Mouse (Mus musculus) heart, adult 2 months (tissue): ENCODE measurements at regions not wholly inside any gene's neighbourhood (a gene's known extent, or its start where the extent isn't known, plus 50 kb on each side); places are given as distances from the start of the nearest gene placed in this dataset.

Source experiments
- CTCF ChIP-seq: fragments of 200-600 bp; IDR thresholded peaks from 2 replicates; pipeline ENCODE4 v1.8.1; 2022; ENCODE audit warnings: antibody characterized with exemption, mild to moderate bottlenecking, moderate library complexity
- EP300 ChIP-seq: fragments of 200-500 bp; IDR thresholded peaks from 2 replicates; pipeline ENCODE4 v1.6.1; 2011; ENCODE audit warnings: low read depth, low read length, control low read depth; ENCODE audit not compliant: insufficient read depth

DNA sequence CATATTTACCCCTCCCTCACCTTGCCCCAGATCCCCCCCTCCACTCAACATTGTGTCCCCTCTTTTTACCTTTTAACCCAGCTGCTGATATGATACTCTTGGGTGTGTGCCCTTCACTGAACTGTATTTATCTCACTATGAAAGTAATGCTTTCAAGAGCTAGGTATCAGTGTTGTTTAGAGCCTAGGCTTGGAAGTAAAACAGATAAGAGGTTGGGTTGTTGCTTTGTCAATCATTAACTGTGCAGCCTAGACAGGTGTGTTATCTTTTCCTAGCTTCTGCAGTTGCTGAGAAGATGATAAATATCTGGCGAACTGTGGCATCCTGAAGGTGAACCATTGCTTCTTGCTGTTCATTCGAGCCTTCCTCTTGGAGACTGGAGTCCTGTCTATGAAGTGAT is 101.2 kb upstream of the Ankrd1 start:
- TF ChIP-seq EP300 (no peak), CTCF (no peak)
